Mouse (Mus musculus) spleen, adult 12 weeks (tissue): ENCODE measurements around the gene Pik3cd.
A peak's percentile ranks its signal among the peaks of the same experiment; 100 is the strongest.
"Not testable (repeated sequence)": the region's sequence is repeated elsewhere in the genome, so short reads cannot be mapped to it uniquely, and the experiment has no call there.

Experiments
- DNase-seq: peaks from one replicate; pipeline ENCODE4 v3.0.0; 2022; ENCODE audit warnings: low spot score

The Pik3cd gene

DNA sequence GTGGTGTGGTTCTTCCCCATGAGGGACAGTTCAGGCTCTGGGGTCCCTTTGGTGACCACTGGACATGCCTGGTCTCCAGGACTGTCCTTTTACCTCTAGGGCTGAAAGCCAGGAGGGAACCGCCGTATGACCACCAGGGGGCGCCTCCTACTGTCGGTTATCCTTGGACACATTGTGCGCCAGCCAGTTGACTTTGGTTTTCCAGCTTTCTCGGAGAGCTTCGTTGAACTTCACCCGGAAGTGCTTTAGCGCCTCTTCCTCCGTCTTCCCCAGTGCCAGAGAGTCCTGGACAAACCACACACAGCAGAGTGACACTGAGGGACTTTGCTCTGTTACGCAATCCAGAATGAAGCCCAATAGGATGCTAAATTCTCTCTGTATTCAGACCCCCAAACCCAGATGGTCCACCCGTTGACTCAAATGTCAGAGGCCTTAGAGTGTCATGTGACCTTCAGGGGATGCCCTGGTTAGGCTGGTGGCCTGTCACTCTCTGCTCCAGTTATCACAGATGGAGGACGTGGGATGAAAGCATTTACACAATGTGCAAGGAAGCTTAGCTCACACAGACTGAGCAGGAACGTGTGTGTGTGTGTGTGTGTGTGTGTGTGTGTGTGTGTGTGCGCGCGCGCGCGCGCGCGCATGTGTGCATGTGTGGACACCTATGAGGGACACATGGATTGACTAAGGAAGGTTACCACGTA is 51.7 kb downstream of the Pik3cd start:
- peak; percentile 30 for DNase-seq

DNA sequence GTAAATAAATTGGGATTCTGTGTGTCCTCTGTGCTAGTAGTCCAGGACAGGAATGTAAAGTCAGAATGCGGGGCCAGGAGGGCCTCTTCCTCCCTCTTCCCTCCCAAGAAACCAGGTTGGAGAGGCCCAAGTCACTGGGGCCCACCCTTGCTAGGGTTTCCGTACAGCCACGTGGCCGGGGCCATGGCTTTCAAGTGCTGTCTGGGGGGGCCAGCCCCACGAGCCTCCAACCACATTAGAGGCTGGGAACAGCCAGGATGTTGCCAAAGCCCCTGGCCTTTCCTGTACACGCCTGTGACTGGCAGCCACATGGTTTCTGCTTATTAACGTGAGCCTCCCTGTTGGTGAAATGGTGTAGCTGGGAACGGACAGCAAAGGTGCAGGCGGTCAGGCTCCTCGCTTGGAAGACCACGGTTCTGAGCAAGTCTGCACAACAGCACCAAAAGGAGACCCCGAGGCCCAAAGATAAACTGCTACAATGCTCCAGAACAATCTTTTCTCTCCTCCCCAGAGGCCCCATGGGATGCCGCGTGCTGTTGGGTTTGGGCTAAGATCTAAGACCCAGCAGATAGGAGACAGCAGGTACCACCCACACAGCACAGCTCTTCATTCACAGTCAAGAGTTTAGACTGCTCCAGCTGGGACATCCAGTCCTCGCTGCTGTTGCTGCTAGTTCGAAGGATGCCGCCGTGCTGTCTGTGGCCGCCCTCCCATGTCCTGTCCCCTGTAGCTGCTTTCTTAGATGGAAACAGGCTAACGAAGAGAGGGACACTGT is 54.2 kb downstream of the Pik3cd start:
- DNase-seq, result no peak

DNA sequence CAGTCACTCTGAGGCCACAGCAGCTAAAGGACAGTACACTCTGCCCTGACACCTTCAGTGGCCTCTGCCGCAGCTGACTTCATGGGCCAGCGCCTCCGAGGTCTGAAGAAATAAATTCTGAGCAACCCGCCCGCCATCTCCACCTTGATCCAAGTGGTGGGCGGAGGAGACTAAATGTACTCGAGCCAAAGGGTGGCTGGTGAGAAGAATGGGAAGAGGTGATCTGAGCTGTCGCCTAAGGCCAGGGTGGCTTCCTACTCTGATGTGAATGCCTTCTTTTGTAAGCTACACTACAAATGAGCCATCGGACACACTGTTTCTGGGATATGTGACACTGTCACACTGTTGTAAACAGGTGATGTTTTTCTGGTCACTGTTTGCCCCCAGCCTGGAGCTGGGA is 56.6 kb downstream of the Pik3cd start:
- no peak for DNase-seq

DNA sequence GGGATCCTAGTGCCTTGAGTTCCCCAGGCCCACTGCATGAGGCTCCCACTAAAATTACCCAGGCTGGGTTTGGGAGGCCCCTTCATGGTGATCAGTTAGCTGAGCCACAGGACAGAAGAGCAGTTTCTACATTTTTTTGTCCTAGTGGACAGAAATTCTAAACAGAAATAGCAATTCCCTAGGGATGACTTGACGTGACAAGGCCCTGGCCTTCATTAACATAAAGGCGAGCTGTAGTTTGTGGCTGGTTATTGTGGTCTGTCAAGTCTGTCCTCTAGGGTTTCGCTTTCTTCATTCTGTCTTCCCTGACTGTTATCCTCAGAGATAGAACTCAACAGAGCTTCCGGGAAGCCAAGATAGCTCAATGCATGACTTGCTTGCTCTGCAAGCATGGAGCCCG is 60.4 kb downstream of the Pik3cd start:
- no peak for DNase-seq

GRCm38 (mm10) chr4:149641400-149641799 is 61.0 kb downstream of the Pik3cd start:
- DNase-seq, result no peak

- DNase-seq, result no peak
These were observed 61.5 kb downstream of the Pik3cd start for GRCm38 (mm10) chr4:149640831-149641230.

DNA sequence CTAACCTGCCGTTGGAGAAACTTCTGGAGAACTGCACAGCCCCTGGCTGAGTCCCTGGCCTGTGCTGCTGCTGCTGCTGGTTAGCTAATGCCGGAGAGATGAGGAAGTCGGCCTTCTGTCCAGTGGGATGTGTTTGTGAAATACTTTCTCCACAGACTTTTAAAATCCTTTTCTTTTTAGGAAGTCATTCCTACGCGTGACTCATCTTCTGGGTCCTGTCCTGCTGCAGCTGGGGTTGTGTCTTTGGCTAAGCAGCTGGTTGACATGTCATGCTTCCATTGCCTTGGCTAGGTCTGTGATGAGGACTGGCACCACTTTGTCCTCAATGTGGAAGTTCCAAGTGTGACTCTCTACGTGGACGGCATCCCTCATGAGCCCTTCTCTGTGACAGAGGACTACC is 64.4 kb downstream of the Pik3cd start:
- no peak for DNase-seq

GRCm38 (mm10) chr4:149635915-149636415 is 66.4 kb downstream of the Pik3cd start:
- DNase-seq, result no peak

- no peak for DNase-seq
These were observed 67.4 kb downstream of the Pik3cd start for GRCm38 (mm10) chr4:149634966-149635365.

GRCm38 (mm10) chr4:149634157-149634556 is 68.2 kb downstream of the Pik3cd start:
- no peak for DNase-seq

- peak; percentile 49 for DNase-seq
These were observed 69.6 kb downstream of the Pik3cd start for GRCm38 (mm10) chr4:149632670-149633307.

- no peak for DNase-seq
These were observed 73.6 kb downstream of the Pik3cd start for GRCm38 (mm10) chr4:149628810-149629209.

DNA sequence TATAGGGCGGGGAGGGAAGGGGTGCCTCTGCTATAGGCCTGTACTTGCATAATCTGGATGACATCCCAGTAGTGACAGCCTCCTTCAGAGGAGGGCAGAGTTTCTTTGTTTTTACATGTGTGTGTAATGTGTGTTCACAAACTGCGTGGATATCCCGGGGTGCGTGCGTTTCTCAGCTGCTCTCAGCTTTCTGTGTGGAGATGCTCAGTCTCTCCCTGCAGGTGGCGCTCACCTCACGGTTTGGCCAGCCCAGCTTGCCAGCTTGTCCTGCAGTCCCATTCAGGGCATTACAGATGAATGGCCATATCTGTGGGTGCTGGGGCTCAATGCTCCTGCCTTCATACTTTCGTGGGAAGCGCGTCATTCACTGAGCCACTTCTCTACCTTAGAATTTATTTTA is 74.0 kb downstream of the Pik3cd start:
- peak; percentile 45 for DNase-seq

- no peak for DNase-seq
These were observed 75.6 kb downstream of the Pik3cd start for GRCm38 (mm10) chr4:149626809-149627208.

DNA sequence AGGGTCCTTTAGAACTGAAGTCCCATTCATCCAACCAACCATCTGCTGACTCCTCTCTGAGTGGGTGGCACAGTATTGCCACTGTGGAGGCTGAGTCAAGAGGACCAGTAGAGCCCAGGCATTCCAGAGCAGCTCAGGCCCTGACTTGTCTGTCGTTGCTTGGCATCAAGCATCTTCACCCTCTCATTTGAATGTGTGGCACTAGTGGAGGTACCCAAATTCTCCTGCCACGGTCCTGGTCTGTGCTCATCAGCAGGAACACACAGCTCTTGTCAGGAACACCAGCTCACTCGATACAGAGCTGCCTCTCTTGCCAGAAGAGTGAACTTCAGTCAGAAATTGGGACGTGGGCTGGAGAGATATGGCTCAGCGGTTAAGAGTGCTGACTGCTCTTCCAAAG is 78.7 kb downstream of the Pik3cd start:
- no peak for DNase-seq

- no peak for DNase-seq
These were observed 81.1 kb downstream of the Pik3cd start for GRCm38 (mm10) chr4:149621286-149621685.

- DNase-seq, result no peak
These were observed 82.4 kb downstream of the Pik3cd start for GRCm38 (mm10) chr4:149619988-149620387.

GRCm38 (mm10) chr4:149616999-149617398 is 85.4 kb downstream of the Pik3cd start:
- DNase-seq, result not testable (repeated sequence)

GRCm38 (mm10) chr4:149614869-149615268 is 87.5 kb downstream of the Pik3cd start:
- no peak for DNase-seq

GRCm38 (mm10) chr4:149613497-149613896 is 88.9 kb downstream of the Pik3cd start:
- DNase-seq, result not testable (repeated sequence)

DNA sequence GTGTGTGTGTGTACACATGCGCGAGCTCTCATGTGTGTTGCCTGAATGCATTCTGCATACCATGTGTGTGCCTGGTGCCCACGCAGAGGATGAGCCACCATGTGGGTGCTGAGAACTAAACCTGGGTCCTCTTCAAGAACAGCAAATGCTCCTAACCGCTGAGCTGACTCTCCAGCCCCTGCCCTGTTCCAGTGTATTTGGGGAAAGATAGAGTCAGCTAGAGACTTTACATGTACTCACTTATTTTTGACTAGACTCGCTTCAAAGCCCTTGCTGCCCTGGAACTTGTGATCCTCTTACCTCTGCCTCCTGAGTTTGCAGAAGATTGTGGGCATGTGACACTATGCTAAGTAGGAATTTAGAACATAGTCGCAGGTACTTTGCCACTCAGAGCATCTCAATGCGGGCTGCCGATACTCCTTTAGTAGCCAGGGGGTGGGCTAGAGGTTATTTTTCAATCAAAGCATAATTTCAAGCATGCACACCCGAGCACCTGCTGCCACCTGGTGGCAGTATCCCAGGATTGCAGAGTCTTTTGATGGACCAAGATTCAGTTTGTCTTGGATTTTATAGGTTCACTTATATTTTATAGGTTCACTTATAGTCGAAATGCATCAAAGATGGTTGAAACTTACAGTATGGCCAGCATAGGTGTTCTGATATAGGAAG is 90.9 kb downstream of the Pik3cd start:
- DNase-seq, result no peak
